Mouse (Mus musculus): Measurements from ENCODE around the gene Zdhhc12.

GRCm38 (mm10) chr2:30063235-30063634 lies 30.2 kb downstream of the Zdhhc12 start:
- no peak for TF ChIP-seq CTCF (IDR thresholded peaks at IDR 0.05)
- TF ChIP-seq EP300 (IDR thresholded peaks at IDR 0.05; ENCODE audit: insufficient read depth, low read depth, low read length): no peak
